Mouse (Mus musculus) forebrain, embryonic 14.5 days (tissue): ENCODE data around the gene Stpg4. TPM values are rescaled to one million over a fixed set of nuclear protein-coding genes. Genes with fewer than 3 reads are reported as not detected.

Source experiments
- ATAC-seq: fragments of 200-750 bp; cut with Nextera tagmentation; 2 replicates; pipeline ENCODE4 v1.8.0; 2017; ENCODE audit warnings: mild to moderate bottlenecking, moderate library complexity
- DNase-seq: peaks from one replicate; pipeline ENCODE4 v3.0.0-alpha.2; 2015; ENCODE audit warnings: low spot score
- H3K27ac ChIP-seq: fragments of 300-500 bp; sonication (generic); 2 replicates; pipeline ENCODE4 v1.5.1; 2014; ENCODE audit warnings: low read depth, mild to moderate bottlenecking, control low read depth, low read length, moderate library complexity
- H3K27me3 ChIP-seq: fragments of 300-500 bp; sonication (generic); replicated peaks from 2 replicates; pipeline ENCODE4 v1.6.1; 2014; ENCODE audit warnings: low read length, control low read depth, mixed read lengths; ENCODE audit not compliant: control insufficient read depth, insufficient read depth
- H3K36me3 ChIP-seq: fragments of 300-500 bp; sonication (generic); 2 replicates; pipeline ENCODE4 v1.6.1; 2014; ENCODE audit warnings: low read length, control low read depth; ENCODE audit not compliant: control insufficient read depth, insufficient read depth
- H3K4me1 ChIP-seq: fragments of 300-500 bp; sonication (generic); 2 replicates; pipeline ENCODE4 v1.6.1; 2014; ENCODE audit warnings: antibody characterized with exemption, low read length, control low read depth; ENCODE audit not compliant: control insufficient read depth, insufficient read depth
- H3K4me2 ChIP-seq: fragments of 300-500 bp; sonication (generic); 2 replicates; pipeline ENCODE4 v1.6.1; 2014; ENCODE audit warnings: mild to moderate bottlenecking, control low read depth, low read length
- H3K4me3 ChIP-seq: fragments of 300-500 bp; sonication (generic); 2 replicates; pipeline ENCODE4 v1.5.1; 2014; ENCODE audit warnings: low read depth, low read length, control low read depth
- H3K9ac ChIP-seq: fragments of 300-500 bp; sonication (generic); 2 replicates; pipeline ENCODE4 v1.6.1; 2014; ENCODE audit warnings: mild to moderate bottlenecking, low read length, control low read depth, moderate library complexity
- H3K9me3 ChIP-seq: fragments of 300-500 bp; sonication (generic); replicated peaks from 2 replicates; pipeline ENCODE4 v1.6.1; 2016; ENCODE audit warnings: low read length, control low read depth, mixed read lengths; ENCODE audit not compliant: control insufficient read depth
- WGBS: fragments of 180-500 bp; shearing (Covaris S2); extraction: QIAGEN DNeasy Blood & Tissue Kit; methylation state at CpG from one replicate; pipeline ENCODE4 v1.1.7; 2014; 5-methylcytosine and 5-hydroxymethylcytosine counted together
- polyA plus RNA-seq: library from polyadenylated mRNA; unstranded; fragments of >200 nt; fragmentation: Nextera tagmentation; extraction: Ambion mirVana; gene quantifications from 2 replicates; pipeline ENCODE4 v1.2.1, GENCODE M21; 2014

Stpg4 gene
- polyA plus RNA-seq, 1 experiment from 2014 or later: not detected

GRCm38 (mm10) chr17:87345252-87345593, 82.3 kb downstream of the Stpg4 start:
- H3K27me3 ChIP-seq: no peaks in the 10 kb centered on the region
- H3K4me3 ChIP-seq: no peak overlapping the region
- no peaks in the 10 kb centered on the region for H3K9me3 ChIP-seq
- H3K9ac ChIP-seq: no peak overlapping the region
- no peaks in the 10 kb centered on the region for H3K36me3 ChIP-seq
- no peak overlapping the region for H3K4me2 ChIP-seq
- DNase-seq (no peak), ATAC-seq (no peak)
- H3K4me1 ChIP-seq: no peaks in the 10 kb centered on the region
- H3K27ac ChIP-seq: no peak overlapping the region
- WGBS: 67% methylated on average over 4 of the region's 4 CpGs

DNA sequence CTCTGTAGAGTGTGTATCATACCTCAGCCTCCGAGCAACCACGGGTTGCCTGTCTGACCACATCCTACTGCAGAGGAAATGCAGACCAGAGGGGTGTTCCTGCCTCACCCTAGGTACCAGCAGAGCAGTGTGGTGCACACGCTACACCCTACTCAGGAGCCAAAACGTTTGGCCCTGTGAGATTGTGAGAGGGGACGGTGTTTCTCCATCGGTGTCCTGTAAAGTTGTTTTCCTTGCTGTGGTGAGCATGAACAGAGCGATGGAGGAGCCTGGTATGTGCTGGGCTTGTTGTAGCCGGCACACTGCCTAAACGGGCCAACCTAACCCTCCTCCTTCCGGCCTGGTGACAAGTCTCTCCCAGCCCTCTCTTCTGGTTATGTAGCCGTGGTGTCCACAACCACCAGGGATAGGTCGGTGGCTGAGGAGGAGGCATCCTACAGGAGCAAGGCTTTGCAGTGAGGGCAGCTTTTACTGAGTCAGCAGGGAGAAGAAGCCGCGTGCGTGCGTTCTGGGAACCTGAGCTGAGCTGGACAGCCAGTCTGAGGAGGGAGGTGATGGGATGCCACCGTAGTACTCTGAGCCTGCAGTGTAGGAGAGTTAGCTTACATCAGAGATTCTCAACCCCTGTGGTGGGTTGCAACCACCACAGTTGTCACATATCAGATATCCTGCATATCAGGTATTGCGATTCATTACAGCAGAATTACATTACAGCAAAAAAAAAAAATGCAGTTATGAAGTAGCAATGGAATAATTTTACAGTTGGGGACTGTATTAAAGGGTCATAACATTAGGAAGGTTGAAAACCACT, 82.9 kb downstream of the Stpg4 start:
- Histone ChIP-seq H3K27me3 (no peaks in the 10 kb centered on the region), H3K36me3 (no peaks in the 10 kb centered on the region), H3K4me1 (no peaks in the 10 kb centered on the region), H3K9me3 (no peaks in the 10 kb centered on the region), H3K4me2 (no peak overlapping the region), H3K27ac (no peak overlapping the region), H3K9ac (no peak overlapping the region), H3K4me3 (no peak overlapping the region)
- 80% methylated on average over 18 of the region's 18 CpGs for WGBS
- no peak for ATAC-seq
- no peak for DNase-seq

DNA sequence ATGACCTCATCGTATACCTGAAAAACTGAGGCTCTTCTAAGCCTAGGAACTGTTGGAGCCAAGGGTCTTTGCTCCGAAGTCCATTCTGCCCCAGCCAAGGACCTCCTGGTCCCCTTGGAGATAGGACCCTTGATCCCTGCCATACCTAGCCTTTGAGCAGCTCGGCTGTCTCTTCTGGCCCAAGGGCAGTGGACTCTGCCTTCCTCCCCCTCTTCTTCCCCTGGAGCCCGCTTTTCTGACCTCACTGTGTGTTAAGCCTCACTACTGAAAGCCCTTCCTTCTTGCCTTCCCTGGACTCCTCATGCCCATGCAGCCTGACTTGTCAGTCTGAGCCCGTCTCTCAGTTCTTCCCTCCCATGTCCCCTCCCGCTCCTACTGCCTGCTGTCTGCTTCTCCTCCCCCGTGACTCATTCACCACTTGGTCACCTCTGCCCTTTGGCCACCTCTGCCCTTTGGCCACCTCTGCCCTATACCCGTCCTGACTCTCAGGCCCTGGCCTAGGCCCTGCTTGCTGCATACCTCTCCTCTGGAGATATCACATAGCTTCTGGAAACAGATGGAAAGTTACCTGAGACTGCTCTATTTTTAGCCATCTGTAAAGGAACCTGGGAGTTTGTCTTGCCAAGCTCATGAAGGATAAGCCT, 84.4 kb downstream of the Stpg4 start:
- no peak for DNase-seq
- H3K9ac ChIP-seq: no peak overlapping the region
- H3K9me3 ChIP-seq: no peaks in the 10 kb centered on the region
- H3K36me3 ChIP-seq: no peaks in the 10 kb centered on the region
- H3K27me3 ChIP-seq: no peaks in the 10 kb centered on the region
- no peak overlapping the region for H3K4me2 ChIP-seq
- no peak overlapping the region for H3K4me3 ChIP-seq
- 80% methylated on average over 8 of the region's 8 CpGs for WGBS
- H3K4me1 ChIP-seq: no peaks in the 10 kb centered on the region
- H3K27ac ChIP-seq: no peak overlapping the region
- ATAC-seq: no peak

Other genes with a start within 250 kb of the Stpg4 start
- 56.1 and 63.4 TPM in 2 replicates for gene Mcfd2, start 161.8 kb downstream of the Stpg4 start, polyA plus RNA-seq
- gene Ttc7, start 144.9 kb downstream of the Stpg4 start, polyA plus RNA-seq: 4.1 and 4.8 TPM in 2 replicates
- gene Calm2, start 19.2 kb upstream of the Stpg4 start, polyA plus RNA-seq: 2,068 and 2,124 TPM in 2 replicates
- gene Epcam, start 208.2 kb upstream of the Stpg4 start, polyA plus RNA-seq: 2.5 and 3.1 TPM in 2 replicates
- 52.3 and 54.2 TPM in 2 replicates for gene Msh2, start 244.6 kb upstream of the Stpg4 start, polyA plus RNA-seq